In genomic region chr11:93817966-93818738, GRCm38 (mm10) we compare ENCODE assay signal across 10 mouse cellular contexts.
DNase-seq lines count a peak whose midpoint lies in the region; ATAC-seq and TF ChIP-seq lines count a peak whose summit lies in the region.
"Had no signal": no experiment of that assay in that cellular context is flagged by ENCODE, and none has a peak within 500 bp of the region (broad histone marks: within the 10 kb centered on the region; RNA-seq: fewer than 3 reads in every experiment).

No protein-coding gene starts in this region.

- no peak overlapping the region for H3K4me3 ChIP-seq in cerebellum, adult 2 months (replicated peaks; ENCODE audit: insufficient read depth, low read depth, low read length)
- no peak overlapping the region for H3K4me3 ChIP-seq in limb, embryonic 12.5 days (replicated peaks)
- H3K4me3 ChIP-seq: embryonic facial prominence, embryonic 13.5 days had no signal

- peak overlapping the region; percentile 16 for H3K4me2 ChIP-seq in limb, embryonic 12.5 days
- H3K4me2 ChIP-seq: embryonic facial prominence, embryonic 13.5 days had no signal

- no peak for TF ChIP-seq POLR2A in cerebellum, adult 2 months (IDR thresholded peaks at IDR 0.05; ENCODE audit: borderline replicate concordance, insufficient read depth, low read length)

- peaks cover 16% of the 10 kb centered on the region for H3K4me1 ChIP-seq in cerebellum, adult 2 months (ENCODE audit: control insufficient read depth, insufficient read depth, low read length)
- H3K4me1 ChIP-seq in limb, embryonic 12.5 days (replicated peaks) = peaks cover 21% of the 10 kb centered on the region

- H3K27me3 ChIP-seq in cerebellum, adult 2 months (ENCODE audit: control insufficient read depth, insufficient read depth, low read length) = no peaks in the 10 kb centered on the region
- H3K27me3 ChIP-seq in limb, embryonic 12.5 days = peaks cover 7% of the 10 kb centered on the region

- WGBS in cerebellum, adult 2 months = 11% methylated on average over 15 of the region's 15 CpGs
- WGBS in limb, embryonic 12.5 days = 11% methylated on average over 15 of the region's 15 CpGs

- peak; percentile 28 for DNase-seq in layer of hippocampus, adult 9-11 months
- no peak for DNase-seq in layer of hippocampus, adult 11-12 months (ENCODE audit: low spot score)
- DNase-seq in cerebellum, adult 2 months = peak; percentile 91 to 92
- peak; percentile 50 for DNase-seq in embryo, embryonic 10.5 days (ENCODE audit: low spot score)
- no peak for DNase-seq in urinary bladder, postnatal 25 days (ENCODE audit: low spot score)
- DNase-seq: lung, postnatal 36 days had no signal

- H3K9ac ChIP-seq in limb, embryonic 12.5 days (replicated peaks) = no peak overlapping the region
- H3K9ac ChIP-seq: embryonic facial prominence, embryonic 13.5 days had no signal

- H3K9me3 ChIP-seq in limb, embryonic 12.5 days = no peaks in the 10 kb centered on the region
- H3K9me3 ChIP-seq: embryonic facial prominence, embryonic 13.5 days had no signal

- TF ChIP-seq CTCF in cerebellum, adult 2 months (IDR thresholded peaks at IDR 0.05; ENCODE audit: borderline replicate concordance, insufficient read depth, low read depth, low read length) = no peak

- H3K27ac ChIP-seq in cerebellum, adult 2 months (ENCODE audit: insufficient read depth, low read length) = no peak overlapping the region
- H3K27ac ChIP-seq in limb, embryonic 12.5 days = no peak overlapping the region
- H3K27ac ChIP-seq: embryonic facial prominence, embryonic 13.5 days had no signal

- no peaks in the 10 kb centered on the region for H3K36me3 ChIP-seq in limb, embryonic 12.5 days
- H3K36me3 ChIP-seq: embryonic facial prominence, embryonic 13.5 days had no signal

- ATAC-seq in limb, embryonic 12.5 days (ENCODE audit: insufficient number of reproducible peaks, insufficient read depth, low FRiP score, low TSS enrichment, low read depth) = peak; percentile 68; the same call in 1 of the 2 replicates
- no peak for ATAC-seq in megakaryocyte, adult 5-6 weeks (ENCODE audit: poor library complexity, severe bottlenecking)
- ATAC-seq: intestine, postnatal 0 days had no signal

Comparison
In these comparisons a context has a peak if more than half of its experiments do, and no peak if none do; other contexts are left out.
1. DNase-seq: peak in layer of hippocampus, adult 9-11 months (single experiment), cerebellum, adult 2 months (2 of 2) and embryo, embryonic 10.5 days (single experiment); none in layer of hippocampus, adult 11-12 months (single experiment) and urinary bladder, postnatal 25 days (single experiment).